Mouse (Mus musculus) liver, postnatal 0 days (tissue): ENCODE results near the gene Nipa2.

Experiments used
- CTCF ChIP-seq: sonication (generic); IDR thresholded peaks from 2 replicates; pipeline ENCODE4 v1.5.1; 2016; ENCODE audit warnings: antibody characterized with exemption, low read depth
- EP300 ChIP-seq: IDR thresholded peaks from 2 replicates; pipeline ENCODE4 v1.6.1; 2016; ENCODE audit warnings: antibody characterized with exemption, low read depth, mild to moderate bottlenecking

DNA sequence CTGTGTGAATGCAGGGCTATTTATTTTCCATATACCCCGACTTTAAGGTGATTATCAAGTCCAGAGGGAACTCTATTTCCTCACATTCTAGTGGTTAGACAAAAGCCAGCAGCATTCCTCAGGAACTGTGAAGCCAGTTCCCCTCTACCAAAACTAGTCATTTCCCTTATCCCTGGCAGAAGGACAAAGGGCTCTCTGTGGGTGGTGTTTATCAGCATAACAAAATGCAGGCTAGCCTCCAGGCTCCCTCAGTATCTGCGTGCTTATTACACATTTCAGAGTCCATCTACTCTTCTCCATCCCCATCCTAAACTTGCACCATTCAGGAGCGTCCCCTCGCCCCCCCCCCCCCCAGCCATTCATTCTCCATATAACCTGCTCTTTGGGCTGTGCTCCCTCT lies 36.7 kb upstream of the Nipa2 start:
- no peak for TF ChIP-seq CTCF
- no peak for TF ChIP-seq EP300
